Mouse (Mus musculus): ENCODE measurements around the gene Tex33. TPM values are rescaled to one million over a fixed set of nuclear protein-coding genes. Genes with fewer than 3 reads are reported as not detected.
"Not testable (repeated sequence)": the region's sequence is repeated elsewhere in the genome, so short reads cannot be mapped to it uniquely, and the experiment has no call there.

Tex33 gene
- polyA plus RNA-seq, 1 experiment from 2014 or later: not detected

DNA sequence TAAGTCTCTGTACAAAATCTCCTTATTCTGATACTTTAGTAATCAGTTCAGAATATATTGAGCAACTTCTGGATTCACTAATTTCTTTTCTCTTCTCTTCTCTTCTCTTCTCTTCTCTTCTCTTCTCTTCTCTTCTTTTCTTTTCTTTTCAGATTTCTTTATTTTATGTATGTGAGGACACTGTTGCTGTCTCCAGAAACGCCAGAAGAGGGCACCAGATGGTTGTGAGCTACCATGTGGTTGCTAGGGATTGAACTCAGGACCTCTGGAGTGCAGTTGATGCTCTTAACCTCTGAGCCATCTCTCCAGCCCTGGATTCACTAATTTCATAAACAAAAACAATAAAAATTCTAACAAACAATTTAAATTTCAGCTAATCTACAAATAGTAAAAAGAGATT lies 40.8 kb downstream of the Tex33 start:
- H3K9ac ChIP-seq (ENCODE audit: low read length): no peak overlapping the region
- H3K27ac ChIP-seq (ENCODE audit: low read depth, low read length): no peak overlapping the region
- H3K9me3 ChIP-seq (ENCODE audit: control insufficient read depth, low read length): no peaks in the 10 kb centered on the region
- H3K27me3 ChIP-seq (ENCODE audit: control insufficient read depth, insufficient read depth, low read length): no peaks in the 10 kb centered on the region
- H3K4me3 ChIP-seq (ENCODE audit: low read depth, low read length): no peak overlapping the region
- H3K4me2 ChIP-seq (ENCODE audit: low read depth, low read length, severe bottlenecking): no peak overlapping the region
- WGBS: 0% methylated on average over 1 of the region's 1 CpGs
- DNase-seq (ENCODE audit: low spot score) (no peak), ATAC-seq (replicated peaks; ENCODE audit: low FRiP score) (no peak)
- no peaks in the 10 kb centered on the region for H3K4me1 ChIP-seq (replicated peaks; ENCODE audit: control insufficient read depth, insufficient read depth, low read length)
- H3K36me3 ChIP-seq (ENCODE audit: control insufficient read depth, insufficient read depth, low read length): no peaks in the 10 kb centered on the region

DNA sequence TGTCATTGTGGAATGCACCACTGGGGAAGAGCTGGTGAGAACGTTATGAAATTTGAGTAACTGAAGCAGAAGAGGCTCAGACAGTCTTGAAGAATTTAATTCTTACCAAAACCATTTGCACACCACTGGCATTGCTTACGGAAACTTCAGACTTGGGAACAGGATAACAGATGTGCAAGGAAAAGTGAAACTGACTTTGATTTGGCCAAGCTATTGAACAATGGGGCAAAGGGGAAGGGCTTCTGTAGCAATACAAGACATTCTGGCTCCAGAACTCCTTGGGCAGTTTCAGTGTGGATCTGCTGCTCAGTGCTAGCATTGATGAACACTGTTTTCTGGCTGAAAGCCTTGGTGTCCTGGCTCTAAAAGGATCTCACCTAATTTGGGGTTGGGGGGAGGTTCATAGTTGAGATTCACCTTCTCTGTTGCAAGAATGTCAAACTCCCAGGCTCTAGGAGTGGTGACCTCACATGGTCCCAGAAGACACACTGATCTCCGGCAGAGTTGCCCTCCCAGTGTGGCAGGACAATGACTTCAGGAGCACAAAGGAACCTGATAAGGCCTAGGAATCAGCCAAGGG lies 44.0 kb downstream of the Tex33 start:
- H3K4me2 ChIP-seq (ENCODE audit: low read depth, low read length, severe bottlenecking): no peak overlapping the region
- H3K9ac ChIP-seq (ENCODE audit: low read length): no peak overlapping the region
- H3K4me3 ChIP-seq (ENCODE audit: low read depth, low read length): no peak overlapping the region
- H3K27ac ChIP-seq (ENCODE audit: low read depth, low read length): no peak overlapping the region
- no peaks in the 10 kb centered on the region for H3K27me3 ChIP-seq (ENCODE audit: control insufficient read depth, insufficient read depth, low read length)
- H3K9me3 ChIP-seq (ENCODE audit: control insufficient read depth, low read length): no peaks in the 10 kb centered on the region
- WGBS: 64% methylated on average over 3 of the region's 3 CpGs
- no peaks in the 10 kb centered on the region for H3K36me3 ChIP-seq (ENCODE audit: control insufficient read depth, insufficient read depth, low read length)
- no peaks in the 10 kb centered on the region for H3K4me1 ChIP-seq (replicated peaks; ENCODE audit: control insufficient read depth, insufficient read depth, low read length)
- ATAC-seq (replicated peaks; ENCODE audit: low FRiP score): no peak
- DNase-seq (ENCODE audit: low spot score): no peak

DNA sequence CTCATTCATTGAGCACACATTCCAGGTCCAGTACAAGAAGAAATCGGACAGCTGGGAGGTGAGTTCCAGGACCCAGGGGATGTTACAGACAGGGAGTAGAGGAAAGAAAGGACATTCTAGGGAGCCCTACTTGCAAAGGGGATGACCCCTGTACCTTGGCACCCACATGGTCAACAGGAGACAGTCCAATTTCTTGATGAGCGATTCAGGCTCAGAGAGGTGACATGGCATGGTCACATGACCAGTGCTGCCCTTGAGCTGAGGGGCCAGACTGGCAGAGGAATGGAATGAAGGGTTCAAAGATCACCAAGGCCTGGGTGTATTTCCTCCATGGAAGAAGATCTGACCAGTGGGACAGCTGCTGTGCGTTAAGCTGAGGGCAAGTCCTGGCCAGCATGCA lies 51.1 kb downstream of the Tex33 start:
- no peak overlapping the region for H3K4me3 ChIP-seq (ENCODE audit: low read depth, low read length)
- no peak for ATAC-seq (replicated peaks; ENCODE audit: low FRiP score)

DNA sequence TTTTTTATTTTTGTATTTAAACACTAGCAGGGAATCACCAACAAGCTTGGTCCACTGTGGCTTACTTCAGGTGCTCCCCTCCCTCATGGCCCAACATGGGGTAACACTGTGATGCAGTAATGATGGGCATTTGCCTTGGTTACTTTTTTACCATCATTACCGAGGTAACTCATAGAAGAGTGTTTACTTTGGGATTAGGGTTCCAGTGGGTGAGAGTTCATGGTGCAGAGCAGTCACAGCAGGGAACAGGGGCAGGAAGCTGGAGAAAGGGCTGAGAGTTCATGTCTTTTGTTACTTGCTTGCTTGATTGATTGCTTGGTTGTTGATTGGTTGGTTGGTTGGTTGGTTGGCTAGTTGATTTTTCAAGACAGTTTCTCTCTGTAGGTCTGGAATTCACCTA lies 52.0 kb downstream of the Tex33 start:
- Histone ChIP-seq H3K4me2 (ENCODE audit: low read depth, low read length, severe bottlenecking) (no peak overlapping the region), H3K4me3 (ENCODE audit: low read depth, low read length) (no peak overlapping the region), H3K27me3 (ENCODE audit: control insufficient read depth, insufficient read depth, low read length) (no peaks in the 10 kb centered on the region), H3K36me3 (ENCODE audit: control insufficient read depth, insufficient read depth, low read length) (no peaks in the 10 kb centered on the region), H3K9me3 (ENCODE audit: control insufficient read depth, low read length) (no peaks in the 10 kb centered on the region), H3K4me1 (replicated peaks; ENCODE audit: control insufficient read depth, insufficient read depth, low read length) (no peaks in the 10 kb centered on the region), H3K9ac (ENCODE audit: low read length) (no peak overlapping the region), H3K27ac (ENCODE audit: low read depth, low read length) (no peak overlapping the region)
- ATAC-seq (replicated peaks; ENCODE audit: low FRiP score) (no peak), DNase-seq (ENCODE audit: low spot score) (no peak)
- 16% methylated on average over 1 of the region's 1 CpGs for WGBS

More for the DNA sequence above, 51.1 kb downstream of the Tex33 start:
- no peak for DNase-seq (ENCODE audit: low spot score)
- Histone ChIP-seq H3K9me3 (ENCODE audit: control insufficient read depth, low read length) (no peaks in the 10 kb centered on the region), H3K36me3 (ENCODE audit: control insufficient read depth, insufficient read depth, low read length) (no peaks in the 10 kb centered on the region), H3K27me3 (ENCODE audit: control insufficient read depth, insufficient read depth, low read length) (no peaks in the 10 kb centered on the region), H3K4me2 (ENCODE audit: low read depth, low read length, severe bottlenecking) (no peak overlapping the region), H3K27ac (ENCODE audit: low read depth, low read length) (no peak overlapping the region), H3K9ac (ENCODE audit: low read length) (no peak overlapping the region), H3K4me1 (replicated peaks; ENCODE audit: control insufficient read depth, insufficient read depth, low read length) (no peaks in the 10 kb centered on the region)
- 87% methylated on average over 3 of the region's 3 CpGs for WGBS

DNA sequence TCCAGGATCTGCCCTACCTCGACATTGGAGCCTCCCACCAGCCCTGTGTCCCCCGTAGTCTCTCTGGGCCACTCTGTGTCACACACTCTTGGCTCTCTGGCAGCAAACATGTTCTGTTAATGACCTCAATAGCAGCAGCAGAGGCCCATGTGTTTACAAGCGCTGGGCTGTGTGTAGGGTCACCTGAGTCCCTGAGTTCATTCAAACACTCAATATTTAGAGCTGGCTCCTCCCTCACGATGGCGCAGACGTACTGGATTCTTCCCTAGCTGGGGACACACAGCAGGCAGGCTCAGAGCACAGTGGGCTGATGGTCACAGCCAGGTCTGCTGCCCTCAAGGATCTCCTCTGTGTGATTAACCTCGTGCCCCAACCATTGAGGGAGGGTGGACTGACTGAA lies 54.8 kb downstream of the Tex33 start:
- WGBS: 72% methylated on average over 7 of the region's 7 CpGs
- not testable (repeated sequence) for ATAC-seq (replicated peaks; ENCODE audit: low FRiP score); H3K36me3 ChIP-seq (ENCODE audit: control insufficient read depth, insufficient read depth, low read length)

DNA sequence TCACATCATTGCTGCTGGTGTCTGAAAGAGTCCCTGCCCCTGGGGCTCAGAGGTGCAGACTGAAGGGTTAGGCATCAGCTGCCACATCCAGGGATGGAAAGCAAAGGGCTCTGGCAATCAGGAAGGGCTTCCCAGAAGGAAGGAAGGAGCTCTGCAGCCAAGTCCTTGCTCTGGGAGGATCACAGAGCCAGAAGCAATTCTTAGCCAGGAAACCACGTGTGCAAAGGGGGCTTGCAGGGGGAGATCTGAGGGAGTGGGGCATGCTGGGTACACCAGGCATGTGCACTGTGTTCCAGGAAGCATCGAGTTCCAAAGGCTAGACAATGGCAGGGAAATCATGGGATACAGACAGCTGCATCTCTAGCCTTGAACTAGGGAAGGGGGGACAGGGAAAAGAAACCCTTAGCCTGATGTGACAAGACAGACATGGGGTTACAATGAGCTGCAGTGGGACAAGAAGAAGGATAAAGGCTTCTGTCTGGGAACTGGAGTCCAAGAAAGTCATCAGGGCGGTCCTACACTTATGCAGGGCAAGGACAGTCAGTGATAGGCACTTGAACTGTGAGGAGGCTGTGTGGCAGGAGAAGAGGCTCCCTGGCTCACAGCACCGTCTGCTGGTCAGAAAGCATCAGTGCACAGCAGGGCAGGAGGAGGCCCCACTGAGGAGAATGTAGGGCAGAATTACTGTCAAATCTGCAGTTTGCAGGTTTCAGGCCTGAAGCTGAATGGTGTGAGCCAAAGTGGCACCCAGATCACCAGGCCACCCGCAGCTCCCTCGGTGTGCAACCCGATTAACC lies 55.9 kb downstream of the Tex33 start:
- WGBS: 37% methylated on average over 7 of the region's 7 CpGs
- DNase-seq (ENCODE audit: low spot score): peak; percentile 60
- not testable (repeated sequence) for H3K4me1 ChIP-seq (replicated peaks; ENCODE audit: control insufficient read depth, insufficient read depth, low read length); H3K9me3 ChIP-seq (ENCODE audit: control insufficient read depth, low read length); H3K9ac ChIP-seq (ENCODE audit: low read length); H3K36me3 ChIP-seq (ENCODE audit: control insufficient read depth, insufficient read depth, low read length); ATAC-seq (replicated peaks; ENCODE audit: low FRiP score); H3K27ac ChIP-seq (ENCODE audit: low read depth, low read length); H3K4me3 ChIP-seq (ENCODE audit: low read depth, low read length); H3K4me2 ChIP-seq (ENCODE audit: low read depth, low read length, severe bottlenecking); H3K27me3 ChIP-seq (ENCODE audit: control insufficient read depth, insufficient read depth, low read length)

More for the DNA sequence above, 54.8 kb downstream of the Tex33 start:
- H3K27ac ChIP-seq (ENCODE audit: low read depth, low read length); H3K9ac ChIP-seq (ENCODE audit: low read length); H3K4me2 ChIP-seq (ENCODE audit: low read depth, low read length, severe bottlenecking); H3K4me3 ChIP-seq (ENCODE audit: low read depth, low read length); H3K4me1 ChIP-seq (replicated peaks; ENCODE audit: control insufficient read depth, insufficient read depth, low read length); DNase-seq (ENCODE audit: low spot score); H3K9me3 ChIP-seq (ENCODE audit: control insufficient read depth, low read length); H3K27me3 ChIP-seq (ENCODE audit: control insufficient read depth, insufficient read depth, low read length): not testable (repeated sequence)

DNA sequence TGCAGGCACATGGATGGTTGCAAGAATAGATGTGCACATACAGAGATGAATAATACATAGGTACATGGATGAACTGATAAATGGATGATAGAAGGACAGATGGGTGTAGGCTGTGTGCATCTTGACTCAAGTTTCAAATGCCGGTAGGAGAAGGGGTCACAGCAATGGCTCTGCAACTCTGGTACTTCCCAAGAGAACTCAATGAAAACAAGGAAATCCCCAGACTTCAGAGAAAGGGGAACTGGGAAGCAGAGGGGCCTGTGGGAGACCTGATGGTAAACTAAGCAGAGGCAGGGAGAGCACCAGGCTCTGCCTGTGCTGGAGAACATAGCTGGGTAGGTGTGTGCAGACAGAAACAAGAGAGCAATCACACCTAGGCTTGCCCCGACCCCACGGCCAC lies 61.3 kb downstream of the Tex33 start:
- WGBS: 87% methylated on average over 3 of the region's 3 CpGs
- ATAC-seq (replicated peaks; ENCODE audit: low FRiP score) (no peak), DNase-seq (ENCODE audit: low spot score) (no peak)
- H3K27me3 ChIP-seq (ENCODE audit: control insufficient read depth, insufficient read depth, low read length): no peaks in the 10 kb centered on the region
- H3K4me1 ChIP-seq (replicated peaks; ENCODE audit: control insufficient read depth, insufficient read depth, low read length): no peaks in the 10 kb centered on the region
- H3K4me3 ChIP-seq (ENCODE audit: low read depth, low read length): no peak overlapping the region
- no peak overlapping the region for H3K4me2 ChIP-seq (ENCODE audit: low read depth, low read length, severe bottlenecking)
- H3K9me3 ChIP-seq (ENCODE audit: control insufficient read depth, low read length): no peaks in the 10 kb centered on the region
- no peaks in the 10 kb centered on the region for H3K36me3 ChIP-seq (ENCODE audit: control insufficient read depth, insufficient read depth, low read length)
- no peak overlapping the region for H3K27ac ChIP-seq (ENCODE audit: low read depth, low read length)
- no peak overlapping the region for H3K9ac ChIP-seq (ENCODE audit: low read length)

DNA sequence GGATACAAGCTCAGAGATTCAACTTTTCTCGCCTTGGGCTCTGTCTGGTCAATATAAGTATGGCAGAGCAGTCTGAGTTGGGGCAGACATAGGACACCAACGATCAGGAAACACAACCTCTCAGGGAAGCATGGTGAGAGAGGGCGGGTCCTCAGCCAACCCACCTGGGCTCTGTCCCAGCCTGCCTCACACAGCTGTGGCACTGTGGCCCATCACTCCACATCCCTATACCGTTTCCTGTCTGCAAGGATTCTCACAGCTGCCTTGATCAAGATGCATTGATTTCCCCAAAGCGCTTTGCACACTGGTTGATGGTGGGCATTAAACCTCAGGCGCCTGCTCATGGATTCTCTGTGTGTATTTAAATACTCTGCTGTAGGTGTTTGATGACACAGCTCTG lies 62.7 kb downstream of the Tex33 start:
- Histone ChIP-seq H3K4me1 (replicated peaks; ENCODE audit: control insufficient read depth, insufficient read depth, low read length) (no peaks in the 10 kb centered on the region), H3K27me3 (ENCODE audit: control insufficient read depth, insufficient read depth, low read length) (no peaks in the 10 kb centered on the region), H3K4me2 (ENCODE audit: low read depth, low read length, severe bottlenecking) (no peak overlapping the region), H3K4me3 (ENCODE audit: low read depth, low read length) (no peak overlapping the region), H3K36me3 (ENCODE audit: control insufficient read depth, insufficient read depth, low read length) (no peaks in the 10 kb centered on the region), H3K9me3 (ENCODE audit: control insufficient read depth, low read length) (no peaks in the 10 kb centered on the region), H3K9ac (ENCODE audit: low read length) (no peak overlapping the region), H3K27ac (ENCODE audit: low read depth, low read length) (no peak overlapping the region)
- 84% methylated on average over 6 of the region's 6 CpGs for WGBS
- no peak for DNase-seq (ENCODE audit: low spot score)
- no peak for ATAC-seq (replicated peaks; ENCODE audit: low FRiP score)

All from forebrain, embryonic 11.5 days (tissue).